Mouse (Mus musculus) heart, embryonic 14.5 days (tissue): ENCODE results near the gene Pdxp. TPM values are rescaled to one million over a fixed set of nuclear protein-coding genes. Genes with fewer than 3 reads are reported as not detected.

Source experiments
- ATAC-seq: fragments of 200-750 bp; cut with Nextera tagmentation; 2 replicates; pipeline ENCODE4 v1.8.0; 2017; ENCODE audit warnings: low read depth, moderate TSS enrichment; ENCODE audit not compliant: insufficient number of reproducible peaks, insufficient read depth, low FRiP score
- H3K27ac ChIP-seq, 2 experiments: fragments of 200-500 bp in 1 of 2; fragments of 300-500 bp in 1 of 2; sonication (generic) in 1 of 2; replicated peaks in 1 of 2; 2 replicates each; pipeline ENCODE4 v1.5.1; 2012 to 2014; ENCODE audit warnings: low read depth in 2 of 2, low read length in 2 of 2, control low read depth in 1 of 2, mild to moderate bottlenecking in 1 of 2, mixed read lengths in 1 of 2; ENCODE audit not compliant: control insufficient read depth in 1 of 2, insufficient read depth in 1 of 2
- H3K27me3 ChIP-seq: fragments of 300-500 bp; sonication (generic); 2 replicates; pipeline ENCODE4 v1.6.1; 2014; ENCODE audit warnings: mild to moderate bottlenecking, low read length, control low read depth; ENCODE audit not compliant: control insufficient read depth, insufficient read depth
- H3K36me3 ChIP-seq: fragments of 300-500 bp; sonication (generic); 2 replicates; pipeline ENCODE4 v1.6.1; 2014; ENCODE audit warnings: mild to moderate bottlenecking, control low read depth, low read length, mixed read lengths; ENCODE audit not compliant: control insufficient read depth, insufficient read depth
- H3K4me1 ChIP-seq, 2 experiments: fragments of 200-500 bp in 1 of 2; fragments of 300-500 bp in 1 of 2; sonication (generic) in 1 of 2; 2 replicates each; pipeline ENCODE4 v1.6.1; 2012 to 2014; ENCODE audit warnings: low read length in 2 of 2, control low read depth in 1 of 2, mixed read lengths in 1 of 2; ENCODE audit not compliant: control insufficient read depth in 2 of 2, insufficient read depth in 2 of 2
- H3K4me2 ChIP-seq: fragments of 300-500 bp; sonication (generic); 2 replicates; pipeline ENCODE4 v1.6.1; 2014; ENCODE audit warnings: mild to moderate bottlenecking, low read length
- H3K4me3 ChIP-seq, 2 experiments: fragments of 200-500 bp in 1 of 2; fragments of 300-500 bp in 1 of 2; sonication (generic) in 1 of 2; 2 replicates each; pipeline ENCODE4 v1.5.1; 2012 to 2014; ENCODE audit warnings: low read length in 2 of 2, mild to moderate bottlenecking in 2 of 2, control low read depth in 1 of 2, low read depth in 1 of 2, moderate library complexity in 1 of 2; ENCODE audit not compliant: control insufficient read depth in 1 of 2, insufficient read depth in 1 of 2
- H3K9ac ChIP-seq: fragments of 300-500 bp; sonication (generic); 2 replicates; pipeline ENCODE4 v1.6.1; 2014; ENCODE audit warnings: mild to moderate bottlenecking, low read length
- H3K9me3 ChIP-seq: fragments of 300-500 bp; sonication (generic); 2 replicates; pipeline ENCODE4 v1.6.1; 2016; ENCODE audit warnings: low read length, control low read depth; ENCODE audit not compliant: control insufficient read depth
- WGBS: fragments of 180-500 bp; shearing (Covaris S2); extraction: QIAGEN DNeasy Blood & Tissue Kit; methylation state at CpG from one replicate; pipeline ENCODE4 v1.1.7; 2014; 5-methylcytosine and 5-hydroxymethylcytosine counted together
- polyA plus RNA-seq: library from polyadenylated mRNA; unstranded; fragments of >200 nt; fragmentation: Nextera tagmentation; extraction: Ambion mirVana; gene quantifications from 2 replicates; pipeline ENCODE4 v1.2.1, GENCODE M21; 2014

Gene Pdxp
- polyA plus RNA-seq, 1 experiment from 2014 or later, result 26.2 TPM

- H3K9ac ChIP-seq, result no peak overlapping the region
- no peaks in the 10 kb centered on the region for H3K9me3 ChIP-seq
- no peak overlapping the region for H3K4me3 ChIP-seq
- peaks cover 14% of the 10 kb centered on the region for H3K36me3 ChIP-seq
- no peak for ATAC-seq
- peaks cover 27 to 29% of the 10 kb centered on the region in 2 experiments for H3K4me1 ChIP-seq
- H3K27me3 ChIP-seq, result no peaks in the 10 kb centered on the region
- H3K4me2 ChIP-seq, result no peak overlapping the region
- WGBS, result 84% methylated on average over 7 of the region's 7 CpGs
- H3K27ac ChIP-seq, result no peak overlapping the region
Measured at GRCm38 (mm10) chr15:78922700-78923099, 9.0 kb downstream of the Pdxp start.

GRCm38 (mm10) chr15:78923585-78923984, 9.9 kb downstream of the Pdxp start:
- Histone ChIP-seq H3K36me3 (peaks cover 9% of the 10 kb centered on the region), H3K4me2 (no peak overlapping the region), H3K9ac (no peak overlapping the region), H3K27ac (no peak overlapping the region), H3K9me3 (no peaks in the 10 kb centered on the region), H3K4me3 (no peak overlapping the region), H3K4me1 (peaks cover 31 to 36% of the 10 kb centered on the region in 2 experiments), H3K27me3 (no peaks in the 10 kb centered on the region)
- WGBS, result 66% methylated on average over 6 of the region's 6 CpGs
- ATAC-seq, result no peak

- no peak overlapping the region for H3K4me3 ChIP-seq
- H3K9me3 ChIP-seq, result no peaks in the 10 kb centered on the region
- peak overlapping the region; percentile 93 to 98 for H3K27ac ChIP-seq
- H3K27me3 ChIP-seq, result no peaks in the 10 kb centered on the region
- WGBS, result 32% methylated on average over 8 of the region's 8 CpGs
- H3K4me2 ChIP-seq, result no peak overlapping the region
- peaks cover 15% of the 10 kb centered on the region for H3K36me3 ChIP-seq
- ATAC-seq, result no peak
- H3K4me1 ChIP-seq, result peaks cover 32 to 39% of the 10 kb centered on the region in 2 experiments
- H3K9ac ChIP-seq, result peak overlapping the region; percentile 67
Measured at GRCm38 (mm10) chr15:78925129-78925528, 11.4 kb downstream of the Pdxp start.

- Histone ChIP-seq H3K4me1 (peaks cover 32 to 39% of the 10 kb centered on the region in 2 experiments), H3K36me3 (peaks cover 22% of the 10 kb centered on the region), H3K27ac (peak within 1 kb of the TSS; percentile 93 to 98), H3K4me2 (peak within 1 kb of the TSS; percentile 89), H3K9me3 (no peaks in the 10 kb centered on the region), H3K4me3 (peak within 1 kb of the TSS; percentile 53 to 72), H3K9ac (peak within 1 kb of the TSS; percentile 80), H3K27me3 (no peaks in the 10 kb centered on the region)
- WGBS, result 3% methylated on average over 20 of the region's 20 CpGs
- peak; percentile 74 for ATAC-seq
Measured at GRCm38 (mm10) chr15:78926021-78926919, 12.6 kb downstream of the Pdxp start, which contains the start of gene Lgals1. Lgals1 (plus strand) TSS chr15:78926725.

- H3K9me3 ChIP-seq, result no peaks in the 10 kb centered on the region
- H3K4me1 ChIP-seq, result peaks cover 32 to 41% of the 10 kb centered on the region in 2 experiments
- no peak for ATAC-seq
- H3K36me3 ChIP-seq, result peaks cover 22% of the 10 kb centered on the region
- H3K4me3 ChIP-seq, result peak overlapping the region; percentile 53 to 72
- H3K27me3 ChIP-seq, result no peaks in the 10 kb centered on the region
- H3K4me2 ChIP-seq, result peak overlapping the region; percentile 89
- WGBS, result 18% methylated on average over 15 of the region's 15 CpGs
- peak overlapping the region; percentile 93 to 98 for H3K27ac ChIP-seq
- peak overlapping the region; percentile 80 for H3K9ac ChIP-seq
Measured at GRCm38 (mm10) chr15:78927021-78927787, 13.5 kb downstream of the Pdxp start.

GRCm38 (mm10) chr15:78927788-78928457, 14.2 kb downstream of the Pdxp start:
- H3K4me1 ChIP-seq, result peaks cover 32 to 41% of the 10 kb centered on the region in 2 experiments

GRCm38 (mm10) chr15:78928539-78928938, 14.8 kb downstream of the Pdxp start:
- peaks cover 22% of the 10 kb centered on the region for H3K36me3 ChIP-seq
- H3K4me3 ChIP-seq, result peak overlapping the region; percentile 12 to 53; a peak in 3 of 4 replicates
- H3K9me3 ChIP-seq, result no peaks in the 10 kb centered on the region
- peak overlapping the region; percentile 89 for H3K4me2 ChIP-seq
- H3K27ac ChIP-seq, result peak overlapping the region; percentile 24 to 98; a peak in 1 of 4 replicates
- no peak for ATAC-seq
- H3K27me3 ChIP-seq, result no peaks in the 10 kb centered on the region
- peak overlapping the region; percentile 80 for H3K9ac ChIP-seq
- 48% methylated on average over 8 of the region's 8 CpGs for WGBS
- peaks cover 32 to 41% of the 10 kb centered on the region in 2 experiments for H3K4me1 ChIP-seq

More at GRCm38 (mm10) chr15:78927788-78928457, 14.2 kb downstream of the Pdxp start:
- WGBS, result under 1% methylated on average over 28 of the region's 35 CpGs
- Histone ChIP-seq H3K9me3 (no peaks in the 10 kb centered on the region), H3K4me3 (peak overlapping the region; percentile 53 to 72), H3K36me3 (peaks cover 22% of the 10 kb centered on the region), H3K4me2 (peak overlapping the region; percentile 89), H3K9ac (peak overlapping the region; percentile 80), H3K27ac (peak overlapping the region; percentile 93 to 98), H3K27me3 (no peaks in the 10 kb centered on the region)
- peak; percentile 23; the same call in 1 of the 2 replicates for ATAC-seq
